Mouse (Mus musculus): ENCODE results near the gene Myl3. TPM values are rescaled to one million over a fixed set of nuclear protein-coding genes. Genes with fewer than 3 reads are reported as not detected.

The Myl3 gene
- polyA plus RNA-seq, 1 experiment from 2014 or later: 3.8 TPM

- H3K4me3 ChIP-seq: no peak overlapping the region
- no peak overlapping the region for H3K27ac ChIP-seq (replicated peaks)
- no peaks in the 10 kb centered on the region for H3K9me3 ChIP-seq
- peaks cover 3% of the 10 kb centered on the region; the same call in 1 of the 2 replicates for H3K4me1 ChIP-seq (replicated peaks)
- H3K36me3 ChIP-seq: peaks cover 47% of the 10 kb centered on the region
- 84% methylated on average over 4 of the region's 4 CpGs for WGBS
- no peak for ATAC-seq (ENCODE audit: low read depth)
- no peak overlapping the region for H3K4me2 ChIP-seq
- no peak overlapping the region for H3K9ac ChIP-seq
- H3K27me3 ChIP-seq: no peaks in the 10 kb centered on the region
Observed at GRCm38 (mm10) chr9:110712545-110712944, 29.1 kb upstream of the Myl3 start.

GRCm38 (mm10) chr9:110713389-110713788 is 28.3 kb upstream of the Myl3 start:
- peaks cover 44% of the 10 kb centered on the region for H3K36me3 ChIP-seq
- ATAC-seq (ENCODE audit: low read depth): no peak
- no peak overlapping the region for H3K4me2 ChIP-seq
- peaks cover 3% of the 10 kb centered on the region; the same call in 1 of the 2 replicates for H3K4me1 ChIP-seq (replicated peaks)
- H3K9me3 ChIP-seq: no peaks in the 10 kb centered on the region
- no peak overlapping the region for H3K27ac ChIP-seq (replicated peaks)
- WGBS: 64% methylated on average over 1 of the region's 1 CpGs
- H3K9ac ChIP-seq: no peak overlapping the region
- H3K27me3 ChIP-seq: no peaks in the 10 kb centered on the region
- no peak overlapping the region for H3K4me3 ChIP-seq

GRCm38 (mm10) chr9:110715426-110715825 is 26.2 kb upstream of the Myl3 start:
- H3K9me3 ChIP-seq: no peaks in the 10 kb centered on the region
- WGBS: 69% methylated on average over 1 of the region's 1 CpGs
- no peak overlapping the region for H3K4me3 ChIP-seq
- H3K9ac ChIP-seq: no peak overlapping the region
- peaks cover 40% of the 10 kb centered on the region for H3K36me3 ChIP-seq
- no peak overlapping the region for H3K27ac ChIP-seq (replicated peaks)
- H3K4me1 ChIP-seq (replicated peaks): peaks cover 5% of the 10 kb centered on the region; the same call in 1 of the 2 replicates
- ATAC-seq (ENCODE audit: low read depth): no peak
- H3K27me3 ChIP-seq: no peaks in the 10 kb centered on the region
- no peak overlapping the region for H3K4me2 ChIP-seq

GRCm38 (mm10) chr9:110716775-110717174 is 24.9 kb upstream of the Myl3 start:
- H3K27ac ChIP-seq (replicated peaks): no peak overlapping the region
- H3K4me2 ChIP-seq: no peak overlapping the region
- H3K36me3 ChIP-seq: peaks cover 31% of the 10 kb centered on the region
- H3K4me3 ChIP-seq: no peak overlapping the region
- WGBS: 34% methylated on average over 4 of the region's 4 CpGs
- H3K4me1 ChIP-seq (replicated peaks): peaks cover 5% of the 10 kb centered on the region; the same call in 1 of the 2 replicates
- H3K9me3 ChIP-seq: no peaks in the 10 kb centered on the region
- H3K9ac ChIP-seq: no peak overlapping the region
- peak; percentile 73 for ATAC-seq (ENCODE audit: low read depth)
- H3K27me3 ChIP-seq: no peaks in the 10 kb centered on the region

GRCm38 (mm10) chr9:110718071-110718470 is 23.6 kb upstream of the Myl3 start:
- no peak for ATAC-seq (ENCODE audit: low read depth)
- H3K9me3 ChIP-seq: no peaks in the 10 kb centered on the region
- H3K27ac ChIP-seq (replicated peaks): no peak overlapping the region
- H3K27me3 ChIP-seq: no peaks in the 10 kb centered on the region
- WGBS: 94% methylated on average over 6 of the region's 6 CpGs
- H3K9ac ChIP-seq: no peak overlapping the region
- no peak overlapping the region for H3K4me2 ChIP-seq
- no peak overlapping the region for H3K4me3 ChIP-seq
- H3K4me1 ChIP-seq (replicated peaks): peaks cover 5% of the 10 kb centered on the region; the same call in 1 of the 2 replicates
- peaks cover 18% of the 10 kb centered on the region for H3K36me3 ChIP-seq

- Histone ChIP-seq H3K4me2 (no peak overlapping the region), H3K4me1 (replicated peaks) (peaks cover 5% of the 10 kb centered on the region; the same call in 1 of the 2 replicates), H3K36me3 (peaks cover 20% of the 10 kb centered on the region), H3K9ac (no peak overlapping the region), H3K27me3 (no peaks in the 10 kb centered on the region), H3K4me3 (no peak overlapping the region), H3K9me3 (no peaks in the 10 kb centered on the region), H3K27ac (replicated peaks) (no peak overlapping the region)
- 87% methylated on average over 3 of the region's 3 CpGs for WGBS
- ATAC-seq (ENCODE audit: low read depth): no peak
Observed at GRCm38 (mm10) chr9:110718810-110719209, 22.9 kb upstream of the Myl3 start.

- Histone ChIP-seq H3K9ac (no peak overlapping the region), H3K4me3 (no peak overlapping the region), H3K27ac (replicated peaks) (no peak overlapping the region), H3K27me3 (no peaks in the 10 kb centered on the region), H3K4me2 (no peak overlapping the region), H3K9me3 (no peaks in the 10 kb centered on the region), H3K4me1 (replicated peaks) (peaks cover 5% of the 10 kb centered on the region), H3K36me3 (peaks cover 21% of the 10 kb centered on the region)
- ATAC-seq (ENCODE audit: low read depth): no peak
- WGBS: 71% methylated on average over 5 of the region's 5 CpGs
Observed at GRCm38 (mm10) chr9:110719977-110720376, 21.7 kb upstream of the Myl3 start.

GRCm38 (mm10) chr9:110722060-110722459 is 19.6 kb upstream of the Myl3 start:
- 72% methylated on average over 10 of the region's 10 CpGs for WGBS
- ATAC-seq (ENCODE audit: low read depth): no peak
- no peaks in the 10 kb centered on the region for H3K9me3 ChIP-seq
- H3K4me1 ChIP-seq (replicated peaks): peaks cover 25% of the 10 kb centered on the region
- no peak overlapping the region for H3K4me2 ChIP-seq
- peaks cover 13% of the 10 kb centered on the region for H3K36me3 ChIP-seq
- no peak overlapping the region for H3K4me3 ChIP-seq
- no peak overlapping the region for H3K27ac ChIP-seq (replicated peaks)
- no peak overlapping the region for H3K9ac ChIP-seq
- peaks cover 10% of the 10 kb centered on the region for H3K27me3 ChIP-seq

GRCm38 (mm10) chr9:110725721-110726135 is 15.9 kb upstream of the Myl3 start:
- H3K27ac ChIP-seq (replicated peaks): no peak overlapping the region
- peaks cover 32% of the 10 kb centered on the region for H3K27me3 ChIP-seq
- peaks cover 13% of the 10 kb centered on the region for H3K36me3 ChIP-seq
- peak; percentile 32; the same call in 1 of the 2 replicates for ATAC-seq (ENCODE audit: low read depth)
- H3K4me2 ChIP-seq: 0 out of 2 replicates have a peak overlapping the region, but pooled peaks have one; percentile 9
- no peaks in the 10 kb centered on the region for H3K9me3 ChIP-seq
- no peak overlapping the region for H3K4me3 ChIP-seq
- H3K9ac ChIP-seq: no peak overlapping the region
- H3K4me1 ChIP-seq (replicated peaks): peaks cover 27% of the 10 kb centered on the region
- WGBS: 9% methylated on average over 9 of the region's 9 CpGs

GRCm38 (mm10) chr9:110726867-110727266 is 14.8 kb upstream of the Myl3 start:
- H3K4me1 ChIP-seq (replicated peaks): peaks cover 28% of the 10 kb centered on the region
- 19% methylated on average over 27 of the region's 33 CpGs for WGBS
- peak overlapping the region; percentile 53 for H3K4me2 ChIP-seq
- peaks cover 39% of the 10 kb centered on the region for H3K27me3 ChIP-seq
- H3K9ac ChIP-seq: peak overlapping the region; percentile 58
- H3K9me3 ChIP-seq: no peaks in the 10 kb centered on the region
- H3K4me3 ChIP-seq: peak overlapping the region; percentile 25
- H3K27ac ChIP-seq (replicated peaks): no peak overlapping the region
- H3K36me3 ChIP-seq: peaks cover 13% of the 10 kb centered on the region
- ATAC-seq (ENCODE audit: low read depth): no peak

GRCm38 (mm10) chr9:110729841-110730240 is 11.8 kb upstream of the Myl3 start:
- no peaks in the 10 kb centered on the region for H3K36me3 ChIP-seq
- peaks cover 47% of the 10 kb centered on the region for H3K4me1 ChIP-seq (replicated peaks)
- no peak overlapping the region for H3K9ac ChIP-seq
- no peak overlapping the region for H3K4me2 ChIP-seq
- no peak for ATAC-seq (ENCODE audit: low read depth)
- no peak overlapping the region for H3K27ac ChIP-seq (replicated peaks)
- H3K4me3 ChIP-seq: no peak overlapping the region
- WGBS: 21% methylated on average over 8 of the region's 8 CpGs
- H3K9me3 ChIP-seq: no peaks in the 10 kb centered on the region
- peaks cover 47% of the 10 kb centered on the region for H3K27me3 ChIP-seq

- H3K9ac ChIP-seq: no peak overlapping the region
- 52% methylated on average over 4 of the region's 4 CpGs for WGBS
- ATAC-seq (ENCODE audit: low read depth): peak; percentile 6; the same call in 1 of the 2 replicates
- no peak overlapping the region for H3K4me3 ChIP-seq
- no peaks in the 10 kb centered on the region for H3K9me3 ChIP-seq
- no peak overlapping the region for H3K27ac ChIP-seq (replicated peaks)
- peaks cover 42% of the 10 kb centered on the region for H3K27me3 ChIP-seq
- peak overlapping the region; percentile 57; the same call in 1 of the 2 replicates for H3K4me2 ChIP-seq
- H3K36me3 ChIP-seq: no peaks in the 10 kb centered on the region
- peaks cover 41% of the 10 kb centered on the region for H3K4me1 ChIP-seq (replicated peaks)
Observed at GRCm38 (mm10) chr9:110731859-110732258, 9.8 kb upstream of the Myl3 start.

GRCm38 (mm10) chr9:110732623-110733022 is 9.0 kb upstream of the Myl3 start:
- Histone ChIP-seq H3K4me1 (replicated peaks) (peaks cover 41% of the 10 kb centered on the region), H3K9ac (peak overlapping the region; percentile 57), H3K27me3 (peaks cover 34% of the 10 kb centered on the region), H3K4me3 (peak overlapping the region; percentile 35), H3K9me3 (no peaks in the 10 kb centered on the region), H3K27ac (replicated peaks) (0 out of 2 replicates have a peak overlapping the region, but pooled peaks have one; percentile 34), H3K4me2 (peak overlapping the region; percentile 57), H3K36me3 (no peaks in the 10 kb centered on the region)
- under 1% methylated on average over 26 of the region's 26 CpGs for WGBS
- ATAC-seq (ENCODE audit: low read depth): peak; percentile 69
